Mouse (Mus musculus): ENCODE results near the gene Rab1b.

The Rab1b gene

GRCm38 (mm10) chr19:5050047-5050905 lies 56.6 kb downstream of the Rab1b start, which contains the start of gene Rin1:
Rin1 (plus strand) TSS chr19:5050481.
- DNase-seq: no peak

GRCm38 (mm10) chr19:5049325-5049724 lies 57.5 kb downstream of the Rab1b start:
- DNase-seq: no peak

Data from thymus, postnatal 36 days (tissue).